19 mouse cellular contexts compared by ENCODE assay signal in genomic region chr3:86870952-86871351, GRCm38 (mm10). TPM values are rescaled to one million over a fixed set of nuclear protein-coding genes. Genes with fewer than 3 reads are reported as not detected.
A peak's percentile ranks its signal among the peaks of the same experiment; 100 is the strongest.
DNase-seq lines count a peak whose midpoint lies in the region; ATAC-seq and TF ChIP-seq lines count a peak whose summit lies in the region.
"Had no signal": no experiment of that assay in that cellular context is flagged by ENCODE, and none has a peak within 500 bp of the region (broad histone marks: within the 10 kb centered on the region; RNA-seq: fewer than 3 reads in every experiment).

No protein-coding gene starts in this region.

- H3K27me3 ChIP-seq in forebrain, embryonic 14.5 days (replicated peaks; ENCODE audit: control insufficient read depth, insufficient read depth, low read length), result no peaks in the 10 kb centered on the region
- no peaks in the 10 kb centered on the region for H3K27me3 ChIP-seq in forebrain, embryonic 10.5 days (ENCODE audit: poor library complexity, severe bottlenecking)
- no peaks in the 10 kb centered on the region for H3K27me3 ChIP-seq in midbrain, postnatal 0 days (ENCODE audit: insufficient read depth, low read length)
- no peaks in the 10 kb centered on the region for H3K27me3 ChIP-seq in midbrain, embryonic 16.5 days (ENCODE audit: control insufficient read depth, insufficient read depth, low read depth, low read length)
- no peaks in the 10 kb centered on the region for H3K27me3 ChIP-seq in forebrain, embryonic 15.5 days
- H3K27me3 ChIP-seq: embryonic facial prominence, embryonic 13.5 days; liver, embryonic 15.5 days had no signal

- intact Hi-C loops in heart, postnatal 14 days (cut with DNase I), result no loop called here

- no peak; the same call in 1 of the 2 replicates for TF ChIP-seq CTCF in midbrain, postnatal 0 days (IDR thresholded peaks at IDR 0.05)

- H3K4me3 ChIP-seq in forebrain, embryonic 14.5 days (ENCODE audit: low read depth, low read length), result no peak overlapping the region
- no peak overlapping the region for H3K4me3 ChIP-seq in forebrain, embryonic 10.5 days
- no peak overlapping the region for H3K4me3 ChIP-seq in midbrain, postnatal 0 days (ENCODE audit: low read depth, low read length)
- no peak overlapping the region for H3K4me3 ChIP-seq in midbrain, embryonic 16.5 days (ENCODE audit: low read depth, low read length)
- no peak overlapping the region for H3K4me3 ChIP-seq in forebrain, embryonic 15.5 days
- H3K4me3 ChIP-seq: embryonic facial prominence, embryonic 13.5 days; liver, embryonic 15.5 days; myocyte had no signal

- 47% methylated on average over 6 of the region's 6 CpGs for WGBS in forebrain, embryonic 14.5 days
- 72% methylated on average over 6 of the region's 6 CpGs for WGBS in forebrain, embryonic 10.5 days
- 63% methylated on average over 6 of the region's 6 CpGs for WGBS in midbrain, postnatal 0 days
- 63% methylated on average over 6 of the region's 6 CpGs for WGBS in midbrain, embryonic 16.5 days
- 46% methylated on average over 6 of the region's 6 CpGs for WGBS in forebrain, embryonic 15.5 days

- H3K4me2 ChIP-seq in forebrain, embryonic 14.5 days (ENCODE audit: low read length), result no peak overlapping the region
- no peak overlapping the region for H3K4me2 ChIP-seq in midbrain, postnatal 0 days (ENCODE audit: low read depth, low read length, poor library complexity, severe bottlenecking)
- H3K4me2 ChIP-seq in midbrain, embryonic 16.5 days (ENCODE audit: low read length), result no peak overlapping the region
- no peak overlapping the region for H3K4me2 ChIP-seq in forebrain, embryonic 15.5 days (replicated peaks)
- H3K4me2 ChIP-seq: embryonic facial prominence, embryonic 13.5 days; heart, embryonic 11.5 days; liver, embryonic 15.5 days; midbrain, embryonic 11.5 days had no signal

- H3K9me3 ChIP-seq in forebrain, embryonic 14.5 days (replicated peaks; ENCODE audit: control insufficient read depth, low read length), result no peaks in the 10 kb centered on the region
- H3K9me3 ChIP-seq in forebrain, embryonic 10.5 days, result no peaks in the 10 kb centered on the region
- no peaks in the 10 kb centered on the region for H3K9me3 ChIP-seq in midbrain, postnatal 0 days (ENCODE audit: low read length)
- no peaks in the 10 kb centered on the region for H3K9me3 ChIP-seq in midbrain, embryonic 16.5 days (replicated peaks; ENCODE audit: control insufficient read depth, low read length, poor library complexity, severe bottlenecking)
- no peaks in the 10 kb centered on the region for H3K9me3 ChIP-seq in forebrain, embryonic 15.5 days
- H3K9me3 ChIP-seq: embryonic facial prominence, embryonic 13.5 days; liver, embryonic 15.5 days had no signal

- H3K9ac ChIP-seq in forebrain, embryonic 14.5 days (ENCODE audit: low read length), result no peak overlapping the region
- no peak overlapping the region for H3K9ac ChIP-seq in midbrain, postnatal 0 days (replicated peaks; ENCODE audit: low read length, poor library complexity, severe bottlenecking)
- H3K9ac ChIP-seq in midbrain, embryonic 16.5 days (ENCODE audit: low read depth, low read length), result no peak overlapping the region
- no peak overlapping the region for H3K9ac ChIP-seq in forebrain, embryonic 15.5 days (replicated peaks)
- H3K9ac ChIP-seq: embryonic facial prominence, embryonic 13.5 days; liver, embryonic 15.5 days had no signal

- H3K36me3 ChIP-seq in forebrain, embryonic 14.5 days (ENCODE audit: control insufficient read depth, insufficient read depth, low read length), result no peaks in the 10 kb centered on the region
- H3K36me3 ChIP-seq in forebrain, embryonic 10.5 days (replicated peaks), result no peaks in the 10 kb centered on the region
- no peaks in the 10 kb centered on the region for H3K36me3 ChIP-seq in midbrain, postnatal 0 days (ENCODE audit: insufficient read depth, low read length)
- no peaks in the 10 kb centered on the region for H3K36me3 ChIP-seq in midbrain, embryonic 16.5 days (ENCODE audit: control insufficient read depth, insufficient read depth, low read length)
- no peaks in the 10 kb centered on the region for H3K36me3 ChIP-seq in forebrain, embryonic 15.5 days
- H3K36me3 ChIP-seq: embryonic facial prominence, embryonic 13.5 days; liver, embryonic 15.5 days had no signal

- peaks cover 23% of the 10 kb centered on the region for H3K4me1 ChIP-seq in forebrain, embryonic 14.5 days (ENCODE audit: control insufficient read depth, insufficient read depth, low read length)
- peaks cover 32% of the 10 kb centered on the region for H3K4me1 ChIP-seq in forebrain, embryonic 10.5 days
- H3K4me1 ChIP-seq in midbrain, postnatal 0 days (ENCODE audit: insufficient read depth, low read length), result 0 out of 2 replicates have a peak, but pooled peaks cover 4% of the 10 kb centered on the region
- H3K4me1 ChIP-seq in midbrain, embryonic 16.5 days (ENCODE audit: control insufficient read depth, insufficient read depth, low read length), result peaks cover 11% of the 10 kb centered on the region; the same call in 1 of the 2 replicates
- H3K4me1 ChIP-seq in forebrain, embryonic 15.5 days, result peaks cover 35% of the 10 kb centered on the region
- H3K4me1 ChIP-seq: liver, embryonic 15.5 days had no signal

- no peak for ATAC-seq in forebrain, embryonic 14.5 days
- no peak for ATAC-seq in midbrain, postnatal 0 days (ENCODE audit: low FRiP score)
- no peak for ATAC-seq in midbrain, embryonic 16.5 days
- ATAC-seq in forebrain, embryonic 15.5 days (replicated peaks), result no peak

- 0 out of 2 replicates have a peak overlapping the region, but pooled peaks have one; percentile 44 for H3K27ac ChIP-seq in forebrain, embryonic 14.5 days (ENCODE audit: low read depth, low read length)
- no peak overlapping the region for H3K27ac ChIP-seq in forebrain, embryonic 10.5 days
- no peak overlapping the region for H3K27ac ChIP-seq in midbrain, postnatal 0 days (ENCODE audit: low read depth, low read length)
- H3K27ac ChIP-seq in midbrain, embryonic 16.5 days (ENCODE audit: low read length), result no peak overlapping the region
- H3K27ac ChIP-seq in forebrain, embryonic 15.5 days (replicated peaks), result 0 out of 2 replicates have a peak overlapping the region, but pooled peaks have one; percentile 28
- H3K27ac ChIP-seq: embryonic facial prominence, embryonic 13.5 days; liver, embryonic 15.5 days had no signal

- no peak for DNase-seq in forebrain, embryonic 14.5 days (ENCODE audit: low spot score)
- no peak for DNase-seq in forebrain, embryonic 10.5 days (ENCODE audit: extremely low spot score, low spot score)
- DNase-seq in midbrain, postnatal 0 days (ENCODE audit: low spot score), result peak; percentile 18
- no peak for DNase-seq in heart, postnatal 14 days
- no peak for DNase-seq in adrenal gland, postnatal 14 days
- no peak for DNase-seq in embryo, embryonic 11 days
- DNase-seq: adrenal gland, adult 8-10 months; cerebellum, adult 9-10 months; kidney, adult 2 months; kidney, postnatal 4 days; spleen, adult 18-20 months; thymus, postnatal 36 days had no signal

RNA-seq across cellular contexts. Expression of gene Dclk2, which starts 49.7 kb away (rescaled TPM):
- 53.6 and 68.2 TPM in 2 replicates for polyA plus RNA-seq in forebrain, embryonic 14.5 days (2014; fragmentation: Nextera tagmentation; extraction: Ambion mirVana)
- polyA plus RNA-seq in forebrain, embryonic 10.5 days (2016; fragmentation: Nextera tagmentation; extraction: Ambion mirVana), result 18.2 and 22.7 TPM in 2 replicates
- total RNA-seq in midbrain, postnatal 0 days (2014; rRNA removed), result 158 and 162 TPM in 2 replicates
- polyA plus RNA-seq in midbrain, postnatal 0 days (2015; fragmentation: Nextera tagmentation; extraction: Ambion mirVana), result 61.8 and 71.6 TPM in 2 replicates
- polyA plus RNA-seq in midbrain, embryonic 16.5 days (2015; fragmentation: Nextera tagmentation; extraction: Ambion mirVana), result 85.0 and 93.9 TPM in 2 replicates
- polyA plus RNA-seq in forebrain, embryonic 15.5 days (2015; fragmentation: Nextera tagmentation; extraction: Ambion mirVana), result 99.9 and 106 TPM in 2 replicates
- total RNA-seq in heart, postnatal 14 days (2021), result 1 to 10 TPM; 2.6 to 4.2 TPM
- 9.0 and 9.2 TPM in 2 replicates for total RNA-seq in adrenal gland, postnatal 14 days (2021)

Comparison
In these comparisons a context has a peak if more than half of its experiments do, and no peak if none do; other contexts are left out.
1. H3K27ac ChIP-seq: peak in forebrain, embryonic 14.5 days (single experiment) and forebrain, embryonic 15.5 days (single experiment); none in forebrain, embryonic 10.5 days (single experiment), midbrain, postnatal 0 days (single experiment) and midbrain, embryonic 16.5 days (single experiment).